Mouse (Mus musculus) myocyte (in vitro differentiated cells): ENCODE results near the gene Adamts12. TPM values are rescaled to one million over a fixed set of nuclear protein-coding genes. Genes with fewer than 3 reads are reported as not detected.

Source experiments
- H3K27me3 ChIP-seq: one replicate; pipeline ENCODE4 v1.6.1; 2011; ENCODE audit not compliant: control insufficient read depth, insufficient read depth, insufficient read length
- H3K36me3 ChIP-seq: one replicate; pipeline ENCODE4 v1.6.1; 2011; ENCODE audit not compliant: control insufficient read depth, insufficient read depth
- H3K4me2 ChIP-seq: one replicate; pipeline ENCODE4 v1.6.1; 2011; ENCODE audit warnings: low read depth, control low read depth
- H3K4me3 ChIP-seq: one replicate; pipeline ENCODE4 v1.5.1; 2011; ENCODE audit warnings: mild to moderate bottlenecking, control low read depth, moderate library complexity
- H3K79me2 ChIP-seq: one replicate; pipeline ENCODE4 v1.6.1; 2011; ENCODE audit not compliant: control insufficient read depth, insufficient read depth
- H3ac ChIP-seq: one replicate; pipeline ENCODE4 v1.6.1; 2011; ENCODE audit not compliant: control insufficient read depth, insufficient read length
- CEBPB ChIP-seq: IDR thresholded peaks from 2 replicates; pipeline ENCODE4 v1.6.1; 2011; ENCODE audit warnings: mild to moderate bottlenecking, moderate library complexity; ENCODE audit not compliant: poor library complexity, insufficient read depth, severe bottlenecking
- E2F4 ChIP-seq: IDR thresholded peaks from one replicate; pipeline ENCODE4 v1.6.1; 2011; ENCODE audit warnings: mild to moderate bottlenecking, control low read depth, moderate library complexity; ENCODE audit not compliant: insufficient read depth
- MAX ChIP-seq: IDR thresholded peaks from one replicate; pipeline ENCODE4 v1.6.1; 2011; ENCODE audit warnings: low read depth, mild to moderate bottlenecking, control low read depth
- MYOD1 ChIP-seq, 3 experiments: IDR thresholded peaks; one replicate each; pipeline ENCODE4 v1.6.1; 2011; ENCODE audit warnings: control low read depth in 2 of 3, low read depth in 2 of 3, mild to moderate bottlenecking in 2 of 3, moderate library complexity in 1 of 3; ENCODE audit not compliant: insufficient read length in 2 of 3, control insufficient read depth in 1 of 3
- MYOG ChIP-seq, 3 experiments: IDR thresholded peaks; one replicate each; pipeline ENCODE4 v1.6.1; 2011; ENCODE audit warnings: control low read depth in 2 of 3, low read depth in 2 of 3, mild to moderate bottlenecking in 2 of 3; ENCODE audit not compliant: insufficient read length in 2 of 3, control insufficient read depth in 1 of 3, insufficient read depth in 1 of 3
- POLR2A ChIP-seq: IDR thresholded peaks from one replicate; pipeline ENCODE4 v1.6.1; 2011; ENCODE audit warnings: low read depth, mild to moderate bottlenecking, control low read depth, moderate library complexity; ENCODE audit not compliant: insufficient read length
- POLR2AphosphoS2 ChIP-seq: IDR thresholded peaks from one replicate; pipeline ENCODE4 v1.6.1; 2011; ENCODE audit warnings: low read depth, control low read depth; ENCODE audit not compliant: insufficient read length
- REST ChIP-seq: IDR thresholded peaks from one replicate; pipeline ENCODE4 v1.6.1; 2011; ENCODE audit warnings: mild to moderate bottlenecking, control low read depth, moderate library complexity; ENCODE audit not compliant: insufficient read depth, insufficient read length
- SRF ChIP-seq: IDR thresholded peaks from one replicate; pipeline ENCODE4 v1.6.1; 2011; ENCODE audit warnings: low read depth; ENCODE audit not compliant: control insufficient read depth, insufficient read length
- TCF12 ChIP-seq: IDR thresholded peaks from one replicate; pipeline ENCODE4 v1.6.1; 2011; ENCODE audit warnings: mild to moderate bottlenecking, control low read depth; ENCODE audit not compliant: poor library complexity, insufficient read depth, severe bottlenecking
- TCF3 ChIP-seq: IDR thresholded peaks from one replicate; pipeline ENCODE4 v1.6.1; 2011; ENCODE audit warnings: low read depth, control low read depth; ENCODE audit not compliant: insufficient read length
- USF1 ChIP-seq: IDR thresholded peaks from one replicate; pipeline ENCODE4 v1.6.1; 2011; ENCODE audit warnings: low read depth, mild to moderate bottlenecking, control low read depth, moderate library complexity
- polyA plus RNA-seq: library from polyadenylated mRNA; unstranded; fragments of >200 nt; fragmentation: generic; extraction: Trizol; gene quantifications from one replicate; pipeline ENCODE4 v1.2.1, GENCODE M21; 2012; ENCODE audit warnings: missing spikeins

Adamts12 gene
- polyA plus RNA-seq, 1 experiment, result 0.55 TPM

- TF ChIP-seq USF1 (no peak), POLR2AphosphoS2 (no peak), REST (no peak), SRF (no peak), E2F4 (no peak), POLR2A (no peak)
- Histone ChIP-seq H3K27me3 (no peaks in the 10 kb centered on the region), H3K79me2 (no peaks in the 10 kb centered on the region)
Measured at GRCm38 (mm10) chr15:11118371-11118770, 53.8 kb downstream of the Adamts12 start.

GRCm38 (mm10) chr15:11121721-11122120, 57.1 kb downstream of the Adamts12 start:
- H3K36me3 ChIP-seq, result no peaks in the 10 kb centered on the region
- TF ChIP-seq SRF (no peak), TCF3 (no peak), E2F4 (no peak), MYOD1 (IDR thresholded peaks at IDR 0.05; ENCODE audit: control insufficient read depth in 1 of 3, insufficient read length in 2 of 3, low read depth in 2 of 3) (no peak), MYOG (IDR thresholded peaks at IDR 0.05; ENCODE audit: control insufficient read depth in 1 of 3, insufficient read depth in 1 of 3, insufficient read length in 2 of 3, low read depth in 2 of 3) (no peak), TCF12 (no peak), MAX (no peak), REST (no peak), POLR2AphosphoS2 (no peak), POLR2A (no peak), USF1 (no peak), CEBPB (no peak)
- no peak overlapping the region for H3K4me2 ChIP-seq
- no peak overlapping the region for H3K4me3 ChIP-seq
- no peaks in the 10 kb centered on the region for H3K27me3 ChIP-seq
- no peak overlapping the region for H3ac ChIP-seq
- H3K79me2 ChIP-seq, result no peaks in the 10 kb centered on the region

More at GRCm38 (mm10) chr15:11118371-11118770, 53.8 kb downstream of the Adamts12 start:
- Histone ChIP-seq H3K36me3 (no peaks in the 10 kb centered on the region), H3K4me2 (no peak overlapping the region), H3K4me3 (no peak overlapping the region), H3ac (no peak overlapping the region)

- no peak overlapping the region for H3K4me2 ChIP-seq
- no peak overlapping the region for H3K4me3 ChIP-seq
- no peak overlapping the region for H3ac ChIP-seq
- no peak for TF ChIP-seq E2F4
- TF ChIP-seq POLR2AphosphoS2, result no peak
- no peaks in the 10 kb centered on the region for H3K36me3 ChIP-seq
- no peaks in the 10 kb centered on the region for H3K27me3 ChIP-seq
- no peaks in the 10 kb centered on the region for H3K79me2 ChIP-seq
Measured at GRCm38 (mm10) chr15:11125361-11125760, 60.8 kb downstream of the Adamts12 start.

- Histone ChIP-seq H3K27me3 (no peaks in the 10 kb centered on the region), H3ac (no peak overlapping the region), H3K4me2 (no peak overlapping the region), H3K4me3 (no peak overlapping the region), H3K36me3 (no peaks in the 10 kb centered on the region), H3K79me2 (no peaks in the 10 kb centered on the region)
- TF ChIP-seq MYOG (IDR thresholded peaks at IDR 0.05; ENCODE audit: control insufficient read depth in 1 of 3, insufficient read depth in 1 of 3, insufficient read length in 2 of 3, low read depth in 2 of 3) (peak; percentile 15 to 72 (median 32)), CEBPB (no peak), POLR2A (no peak), MYOD1 (IDR thresholded peaks at IDR 0.05; ENCODE audit: control insufficient read depth in 1 of 3, insufficient read length in 2 of 3, low read depth in 2 of 3) (peak in 2 of 3 experiments; percentile 53 to 65), REST (no peak)
Measured at GRCm38 (mm10) chr15:11128457-11128856, 63.9 kb downstream of the Adamts12 start.

GRCm38 (mm10) chr15:11132586-11133558, 68.3 kb downstream of the Adamts12 start:
- Histone ChIP-seq H3K27me3 (no peaks in the 10 kb centered on the region), H3K36me3 (no peaks in the 10 kb centered on the region), H3K4me2 (no peak overlapping the region), H3K79me2 (no peaks in the 10 kb centered on the region), H3ac (no peak overlapping the region), H3K4me3 (no peak overlapping the region)
- TF ChIP-seq TCF3 (no peak), MAX (no peak), E2F4 (no peak), TCF12 (no peak), POLR2A (no peak), MYOG (IDR thresholded peaks at IDR 0.05; ENCODE audit: control insufficient read depth in 1 of 3, insufficient read depth in 1 of 3, insufficient read length in 2 of 3, low read depth in 2 of 3) (no peak), USF1 (no peak), SRF (no peak), REST (no peak), MYOD1 (IDR thresholded peaks at IDR 0.05; ENCODE audit: control insufficient read depth in 1 of 3, insufficient read length in 2 of 3, low read depth in 2 of 3) (no peak), CEBPB (no peak), POLR2AphosphoS2 (no peak)
